Mouse (Mus musculus): ENCODE measurements at regions not wholly inside any gene's neighbourhood (a gene's known extent, or its start where the extent isn't known, plus 50 kb on each side); places are given as distances from the start of the nearest gene placed in this dataset.

DNA sequence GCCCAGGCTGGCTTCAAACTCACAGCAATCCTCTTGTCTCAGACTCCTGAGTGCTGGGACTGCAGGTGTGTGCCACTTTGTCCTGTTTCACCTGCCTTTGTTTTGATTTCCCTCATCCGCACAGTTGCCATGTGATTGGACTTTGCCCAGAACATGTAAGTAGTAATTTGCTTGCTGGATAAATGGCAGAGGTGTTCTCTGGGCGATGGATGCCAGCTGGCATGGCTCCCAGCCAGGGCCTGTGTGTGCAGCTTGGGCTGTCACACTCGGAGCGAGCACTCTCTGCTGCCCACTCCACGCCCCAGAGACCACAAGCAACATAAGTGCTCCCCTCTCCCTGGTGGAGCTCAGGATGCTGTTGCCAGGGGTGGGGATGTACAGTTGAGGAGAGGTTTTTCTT is 53.9 kb upstream of the Cacna1a start:
- TF ChIP-seq CTCF (IDR thresholded peaks at IDR 0.05; ENCODE audit: borderline replicate concordance, extremely low read depth, insufficient read depth, insufficient read length) (no peak), POLR2A (IDR thresholded peaks at IDR 0.05; ENCODE audit: borderline replicate concordance, extremely low read depth, insufficient read depth, insufficient read length, poor library complexity, severe bottlenecking) (no peak)

All from brain, embryonic 14.5 days (tissue).